Mouse (Mus musculus): ENCODE results near the gene Cntfr. TPM values are rescaled to one million over a fixed set of nuclear protein-coding genes. Genes with fewer than 3 reads are reported as not detected.

The Cntfr gene
- polyA plus RNA-seq, 1 experiment from 2014 or later, result 32.7 TPM

- 24% methylated on average over 8 of the region's 8 CpGs for whole genome bisulfite sequencing
- H3K36me3 ChIP-seq, result peaks cover 17% of the 10 kb centered on the region
- peak overlapping the region; percentile 53 for H3K9ac ChIP-seq (replicated peaks)
- no peaks in the 10 kb centered on the region for H3K27me3 ChIP-seq
- no peak for ATAC-seq
- no peaks in the 10 kb centered on the region for H3K9me3 ChIP-seq
- H3K27ac ChIP-seq, result peak overlapping the region; percentile 86
- H3K4me2 ChIP-seq (replicated peaks), result peak overlapping the region; percentile 26
- H3K4me3 ChIP-seq (replicated peaks), result no peak overlapping the region
- peaks cover 75% of the 10 kb centered on the region for H3K4me1 ChIP-seq (replicated peaks)
Measured at GRCm38 (mm10) chr4:41672522-41672963, 24.3 kb downstream of the Cntfr start.

- H3K36me3 ChIP-seq, result peaks cover 17% of the 10 kb centered on the region
- ATAC-seq, result peak; percentile 74
- peak overlapping the region; percentile 53 for H3K9ac ChIP-seq (replicated peaks)
- peaks cover 69% of the 10 kb centered on the region for H3K4me1 ChIP-seq (replicated peaks)
- H3K27ac ChIP-seq, result peak overlapping the region; percentile 86
- 10% methylated on average over 8 of the region's 8 CpGs for WGBS
- H3K4me3 ChIP-seq (replicated peaks), result no peak overlapping the region
- no peaks in the 10 kb centered on the region for H3K27me3 ChIP-seq
- H3K4me2 ChIP-seq (replicated peaks), result peak overlapping the region; percentile 26
- H3K9me3 ChIP-seq, result no peaks in the 10 kb centered on the region
Measured at GRCm38 (mm10) chr4:41671963-41672480, 24.9 kb downstream of the Cntfr start.

- peak overlapping the region; percentile 26; the same call in 1 of the 2 replicates for H3K4me2 ChIP-seq (replicated peaks)
- H3K27me3 ChIP-seq, result no peaks in the 10 kb centered on the region
- ATAC-seq, result no peak; the same call in none of the 2 replicates
- H3K4me1 ChIP-seq (replicated peaks), result peaks cover 67% of the 10 kb centered on the region
- peak overlapping the region; percentile 86 for H3K27ac ChIP-seq
- H3K36me3 ChIP-seq, result peaks cover 20% of the 10 kb centered on the region
- 39% methylated on average over 5 of the region's 5 CpGs for WGBS
- H3K9me3 ChIP-seq, result no peaks in the 10 kb centered on the region
- 0 out of 2 replicates have a peak overlapping the region, but pooled peaks have one; percentile 53 for H3K9ac ChIP-seq (replicated peaks)
- H3K4me3 ChIP-seq (replicated peaks), result no peak overlapping the region
Measured at GRCm38 (mm10) chr4:41671500-41671899, 25.4 kb downstream of the Cntfr start.

GRCm38 (mm10) chr4:41670836-41671235 is 26.1 kb downstream of the Cntfr start:
- H3K9ac ChIP-seq (replicated peaks), result no peak overlapping the region
- H3K4me3 ChIP-seq (replicated peaks), result no peak overlapping the region
- H3K9me3 ChIP-seq, result no peaks in the 10 kb centered on the region
- 78% methylated on average over 18 of the region's 18 CpGs for WGBS
- H3K27me3 ChIP-seq, result no peaks in the 10 kb centered on the region
- H3K4me1 ChIP-seq (replicated peaks), result peaks cover 60% of the 10 kb centered on the region
- H3K36me3 ChIP-seq, result peaks cover 23% of the 10 kb centered on the region
- H3K4me2 ChIP-seq (replicated peaks), result no peak overlapping the region
- peak overlapping the region; percentile 86; the same call in 1 of the 2 replicates for H3K27ac ChIP-seq
- no peak for ATAC-seq

- no peak overlapping the region for H3K9ac ChIP-seq (replicated peaks)
- 79% methylated on average over 11 of the region's 11 CpGs for WGBS
- H3K4me1 ChIP-seq (replicated peaks), result peaks cover 60% of the 10 kb centered on the region
- no peaks in the 10 kb centered on the region for H3K9me3 ChIP-seq
- no peak overlapping the region for H3K4me3 ChIP-seq (replicated peaks)
- no peaks in the 10 kb centered on the region for H3K27me3 ChIP-seq
- peaks cover 48% of the 10 kb centered on the region for H3K36me3 ChIP-seq
- no peak overlapping the region for H3K4me2 ChIP-seq (replicated peaks)
- no peak for ATAC-seq
- no peak overlapping the region for H3K27ac ChIP-seq
Measured at GRCm38 (mm10) chr4:41666646-41667045, 30.2 kb downstream of the Cntfr start.

- Histone ChIP-seq H3K4me1 (replicated peaks) (peaks cover 61% of the 10 kb centered on the region), H3K4me3 (replicated peaks) (no peak overlapping the region), H3K9me3 (no peaks in the 10 kb centered on the region), H3K4me2 (replicated peaks) (no peak overlapping the region), H3K27ac (0 out of 2 replicates have a peak overlapping the region, but pooled peaks have one; percentile 10), H3K27me3 (no peaks in the 10 kb centered on the region), H3K9ac (replicated peaks) (peak overlapping the region; percentile 39), H3K36me3 (peaks cover 42% of the 10 kb centered on the region)
- WGBS, result 10% methylated on average over 6 of the region's 8 CpGs
- ATAC-seq, result 0 out of 2 replicates have a peak, but pooled peaks have one; percentile 17
Measured at GRCm38 (mm10) chr4:41665009-41665675, 31.7 kb downstream of the Cntfr start.

GRCm38 (mm10) chr4:41664533-41664932 is 32.4 kb downstream of the Cntfr start:
- Histone ChIP-seq H3K4me1 (replicated peaks) (peaks cover 63% of the 10 kb centered on the region), H3K27ac (no peak overlapping the region), H3K27me3 (no peaks in the 10 kb centered on the region), H3K36me3 (peaks cover 44% of the 10 kb centered on the region), H3K4me2 (replicated peaks) (no peak overlapping the region), H3K4me3 (replicated peaks) (no peak overlapping the region), H3K9ac (replicated peaks) (peak overlapping the region; percentile 39; the same call in 1 of the 2 replicates), H3K9me3 (no peaks in the 10 kb centered on the region)
- WGBS, result 56% methylated on average over 7 of the region's 7 CpGs
- ATAC-seq, result no peak

- WGBS, result 56% methylated on average over 9 of the region's 9 CpGs
- Histone ChIP-seq H3K4me3 (replicated peaks) (no peak overlapping the region), H3K27me3 (no peaks in the 10 kb centered on the region), H3K4me2 (replicated peaks) (no peak overlapping the region), H3K27ac (no peak overlapping the region), H3K4me1 (replicated peaks) (peaks cover 72% of the 10 kb centered on the region), H3K9ac (replicated peaks) (no peak overlapping the region), H3K36me3 (peaks cover 40% of the 10 kb centered on the region), H3K9me3 (no peaks in the 10 kb centered on the region)
- no peak for ATAC-seq
Measured at GRCm38 (mm10) chr4:41663614-41664013, 33.3 kb downstream of the Cntfr start.

- Histone ChIP-seq H3K36me3 (peaks cover 45% of the 10 kb centered on the region), H3K4me1 (replicated peaks) (peaks cover 79% of the 10 kb centered on the region)
Measured at GRCm38 (mm10) chr4:41662723-41663122, 34.2 kb downstream of the Cntfr start.

GRCm38 (mm10) chr4:41660851-41661430 is 35.9 kb downstream of the Cntfr start:
- no peak overlapping the region for H3K9ac ChIP-seq (replicated peaks)
- H3K27me3 ChIP-seq, result no peaks in the 10 kb centered on the region
- 18% methylated on average over 11 of the region's 11 CpGs for WGBS
- peak; percentile 19; the same call in 1 of the 2 replicates for ATAC-seq
- H3K4me3 ChIP-seq (replicated peaks), result no peak overlapping the region
- H3K36me3 ChIP-seq, result peaks cover 48% of the 10 kb centered on the region
- no peak overlapping the region for H3K4me2 ChIP-seq (replicated peaks)
- H3K27ac ChIP-seq, result peak overlapping the region; percentile 54; the same call in 1 of the 2 replicates
- no peaks in the 10 kb centered on the region for H3K9me3 ChIP-seq
- peaks cover 76% of the 10 kb centered on the region for H3K4me1 ChIP-seq (replicated peaks)

More at GRCm38 (mm10) chr4:41662723-41663122, 34.2 kb downstream of the Cntfr start:
- Histone ChIP-seq H3K27ac (peak overlapping the region; percentile 14; the same call in 1 of the 2 replicates), H3K9ac (replicated peaks) (0 out of 2 replicates have a peak overlapping the region, but pooled peaks have one; percentile 14), H3K4me3 (replicated peaks) (no peak overlapping the region), H3K9me3 (no peaks in the 10 kb centered on the region), H3K27me3 (no peaks in the 10 kb centered on the region), H3K4me2 (replicated peaks) (no peak overlapping the region)
- ATAC-seq, result no peak
- 86% methylated on average over 11 of the region's 11 CpGs for WGBS

- peaks cover 48% of the 10 kb centered on the region for H3K36me3 ChIP-seq
- H3K4me2 ChIP-seq (replicated peaks), result no peak overlapping the region
- WGBS, result 61% methylated on average over 13 of the region's 13 CpGs
- no peak for ATAC-seq
- H3K4me3 ChIP-seq (replicated peaks), result no peak overlapping the region
- no peak overlapping the region for H3K9ac ChIP-seq (replicated peaks)
- H3K27me3 ChIP-seq, result no peaks in the 10 kb centered on the region
- H3K9me3 ChIP-seq, result no peaks in the 10 kb centered on the region
- peak overlapping the region; percentile 8; the same call in 1 of the 2 replicates for H3K27ac ChIP-seq
- peaks cover 63% of the 10 kb centered on the region for H3K4me1 ChIP-seq (replicated peaks)
Measured at GRCm38 (mm10) chr4:41659556-41659955, 37.3 kb downstream of the Cntfr start.
